Mouse (Mus musculus) brain, embryonic 14.5 days (tissue): ENCODE results near the gene Ssbp1.

ENCODE experiments used
- CTCF ChIP-seq: fragments of 200-500 bp; IDR thresholded peaks from 2 replicates; pipeline ENCODE4 v1.5.1; 2012; ENCODE audit warnings: inconsistent platforms, mild to moderate bottlenecking, moderate library complexity, borderline replicate concordance; ENCODE audit not compliant: insufficient read depth, insufficient read length; ENCODE audit errors: extremely low read depth
- POLR2A ChIP-seq: fragments of 200-500 bp; IDR thresholded peaks from 2 replicates; pipeline ENCODE4 v1.6.1; 2012; ENCODE audit warnings: mild to moderate bottlenecking, inconsistent platforms, borderline replicate concordance; ENCODE audit not compliant: poor library complexity, insufficient read depth, insufficient read length, severe bottlenecking; ENCODE audit errors: extremely low read depth

DNA sequence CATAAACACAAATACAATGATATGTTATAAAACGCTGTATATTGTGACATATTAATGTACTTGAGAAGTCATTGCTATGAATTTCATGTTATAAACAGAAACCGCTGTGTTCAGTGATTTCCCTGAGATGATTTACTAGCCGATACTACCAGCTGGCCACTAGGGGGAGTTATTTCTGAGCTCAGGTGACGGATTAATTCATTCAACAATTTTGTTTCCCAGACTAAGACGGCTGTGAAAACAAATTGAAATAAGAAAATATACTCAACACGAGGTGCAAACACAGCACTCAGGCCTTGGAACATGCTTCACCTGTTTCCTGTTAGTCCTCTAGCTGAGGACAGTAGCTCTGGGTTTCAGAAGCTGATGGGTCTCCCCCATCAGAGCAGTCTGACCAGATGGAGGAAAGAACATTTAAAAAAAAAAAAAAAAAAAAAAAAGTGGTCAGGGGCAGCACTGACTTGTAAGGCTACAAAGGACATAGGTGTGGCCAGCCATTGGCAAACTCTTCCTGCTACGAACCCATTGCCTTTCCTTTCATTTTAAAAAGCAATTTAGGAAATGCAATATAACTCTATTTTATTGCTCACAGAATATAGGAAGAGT is 16.6 kb upstream of the Ssbp1 start:
- TF ChIP-seq CTCF (peak; percentile 51; the same call in 1 of the 2 replicates), POLR2A (no peak)
